Mouse (Mus musculus) testis, adult 2 months (tissue): Measurements from ENCODE around the gene Cbx4. TPM values are rescaled to one million over a fixed set of nuclear protein-coding genes. Genes with fewer than 3 reads are reported as not detected.

Source experiments
- H3K27ac ChIP-seq: fragments of 200-500 bp; 2 replicates; pipeline ENCODE4 v1.5.1; 2012; ENCODE audit warnings: low read depth, low read length; ENCODE audit not compliant: control insufficient read depth, insufficient read depth
- H3K27me3 ChIP-seq: fragments of 200-500 bp; 2 replicates; pipeline ENCODE4 v1.6.1; 2012; ENCODE audit warnings: mild to moderate bottlenecking, low read length, moderate library complexity; ENCODE audit not compliant: control insufficient read depth, insufficient read depth
- H3K36me3 ChIP-seq: fragments of 200-500 bp; 2 replicates; pipeline ENCODE4 v1.6.1; 2012; ENCODE audit warnings: mild to moderate bottlenecking, low read length; ENCODE audit not compliant: control insufficient read depth, insufficient read depth
- H3K4me1 ChIP-seq: fragments of 200-500 bp; 2 replicates; pipeline ENCODE4 v1.6.1; 2012; ENCODE audit warnings: low read length; ENCODE audit not compliant: control insufficient read depth, insufficient read depth
- H3K4me3 ChIP-seq: fragments of 200-500 bp; 2 replicates; pipeline ENCODE4 v1.5.1; 2012; ENCODE audit warnings: low read depth, mild to moderate bottlenecking, low read length, moderate library complexity, mixed read lengths; ENCODE audit not compliant: control insufficient read depth
- CTCF ChIP-seq: fragments of 200-500 bp; IDR thresholded peaks from 2 replicates; pipeline ENCODE4 v1.5.1; 2012; ENCODE audit warnings: low read depth, mild to moderate bottlenecking, inconsistent platforms, low read length, moderate library complexity; ENCODE audit not compliant: control insufficient read depth, insufficient read depth, insufficient replicate concordance
- POLR2A ChIP-seq: fragments of 200-500 bp; IDR thresholded peaks from 2 replicates; pipeline ENCODE4 v1.6.1; 2012; ENCODE audit warnings: low read depth, mild to moderate bottlenecking, inconsistent platforms, low read length, moderate library complexity; ENCODE audit not compliant: control insufficient read depth
- polyA plus RNA-seq: library from polyadenylated mRNA; depleted of rRNA; stranded (reverse); fragments of >200 nt; gene quantifications from 2 replicates; pipeline ENCODE4 v1.2.3, GENCODE M21; 2012

Cbx4 gene
- polyA plus RNA-seq, 1 experiment: 3.3 TPM

GRCm38 (mm10) chr11:119098202-119098601 is 12.2 kb upstream of the Cbx4 start:
- H3K27me3 ChIP-seq: no peaks in the 10 kb centered on the region
- TF ChIP-seq CTCF: no peak
- H3K4me1 ChIP-seq: peaks cover under 1% of the 10 kb centered on the region; the same call in 1 of the 2 replicates

GRCm38 (mm10) chr11:119095441-119095840 is 9.4 kb upstream of the Cbx4 start:
- Histone ChIP-seq H3K4me3 (no peak overlapping the region), H3K27me3 (no peaks in the 10 kb centered on the region; the same call in 1 of the 2 replicates), H3K4me1 (peaks cover 9% of the 10 kb centered on the region), H3K36me3 (no peaks in the 10 kb centered on the region), H3K27ac (no peak overlapping the region)
- TF ChIP-seq POLR2A (no peak), CTCF (no peak)

More at GRCm38 (mm10) chr11:119098202-119098601, 12.2 kb upstream of the Cbx4 start:
- H3K36me3 ChIP-seq: no peaks in the 10 kb centered on the region
- no peak overlapping the region for H3K27ac ChIP-seq
- no peak overlapping the region for H3K4me3 ChIP-seq

DNA sequence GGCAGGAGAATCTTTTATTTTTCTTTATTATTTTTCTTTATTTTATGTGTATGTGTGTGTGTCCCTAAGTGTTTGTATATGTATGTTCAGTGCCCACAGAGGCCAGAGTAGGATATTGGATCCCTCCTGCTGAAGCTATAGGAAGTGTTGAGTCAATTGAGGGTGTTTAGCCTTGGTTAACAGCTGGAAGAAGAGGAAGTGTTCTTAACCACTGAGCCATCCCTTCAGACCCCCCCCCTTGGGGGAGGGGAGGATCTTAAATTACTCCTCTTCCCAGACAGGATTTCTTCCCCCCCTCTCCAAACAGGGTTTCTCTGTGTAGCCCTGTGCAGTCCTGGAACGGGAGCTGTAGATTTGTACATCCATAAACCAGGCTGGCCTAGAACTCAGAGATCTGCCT is 7.3 kb upstream of the Cbx4 start:
- H3K4me1 ChIP-seq: peaks cover 29% of the 10 kb centered on the region
- H3K36me3 ChIP-seq: no peaks in the 10 kb centered on the region
- H3K4me3 ChIP-seq: no peak overlapping the region
- H3K27ac ChIP-seq: no peak overlapping the region
- TF ChIP-seq CTCF (no peak), POLR2A (no peak)
- peaks cover 2% of the 10 kb centered on the region; the same call in 1 of the 2 replicates for H3K27me3 ChIP-seq

DNA sequence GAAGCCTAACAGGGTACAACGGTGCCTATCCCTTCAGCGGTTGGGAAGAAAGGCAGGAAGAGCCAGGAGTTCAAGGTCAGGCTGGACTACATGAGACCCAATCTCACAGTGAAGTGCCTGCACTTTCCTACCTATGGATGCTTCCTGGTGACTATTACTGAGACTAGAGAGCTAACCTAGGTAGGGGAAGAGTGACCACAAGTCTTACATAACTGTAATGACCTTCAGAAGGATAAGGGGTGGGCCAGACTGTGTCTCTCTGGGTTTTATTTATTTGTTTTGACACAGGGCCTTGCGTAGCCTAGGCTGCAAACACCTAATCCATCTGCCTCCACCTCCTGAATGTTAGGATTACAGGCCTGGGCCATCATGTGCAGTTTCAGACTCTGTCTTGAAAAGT is 6.3 kb upstream of the Cbx4 start:
- Histone ChIP-seq H3K36me3 (no peaks in the 10 kb centered on the region), H3K4me1 (peaks cover 37% of the 10 kb centered on the region), H3K27ac (no peak overlapping the region), H3K27me3 (peaks cover 2% of the 10 kb centered on the region; the same call in 1 of the 2 replicates), H3K4me3 (no peak overlapping the region)
- TF ChIP-seq CTCF (no peak), POLR2A (no peak)

- H3K27ac ChIP-seq: no peak overlapping the region; the same call in 1 of the 2 replicates
- no peaks in the 10 kb centered on the region for H3K36me3 ChIP-seq
- TF ChIP-seq POLR2A (no peak), CTCF (peak; percentile 80; the same call in 1 of the 2 replicates)
- H3K4me1 ChIP-seq: peaks cover 41% of the 10 kb centered on the region
- peaks cover 2% of the 10 kb centered on the region; the same call in 1 of the 2 replicates for H3K27me3 ChIP-seq
- no peak overlapping the region for H3K4me3 ChIP-seq
Observed at GRCm38 (mm10) chr11:119091598-119091991, 5.6 kb upstream of the Cbx4 start.

DNA sequence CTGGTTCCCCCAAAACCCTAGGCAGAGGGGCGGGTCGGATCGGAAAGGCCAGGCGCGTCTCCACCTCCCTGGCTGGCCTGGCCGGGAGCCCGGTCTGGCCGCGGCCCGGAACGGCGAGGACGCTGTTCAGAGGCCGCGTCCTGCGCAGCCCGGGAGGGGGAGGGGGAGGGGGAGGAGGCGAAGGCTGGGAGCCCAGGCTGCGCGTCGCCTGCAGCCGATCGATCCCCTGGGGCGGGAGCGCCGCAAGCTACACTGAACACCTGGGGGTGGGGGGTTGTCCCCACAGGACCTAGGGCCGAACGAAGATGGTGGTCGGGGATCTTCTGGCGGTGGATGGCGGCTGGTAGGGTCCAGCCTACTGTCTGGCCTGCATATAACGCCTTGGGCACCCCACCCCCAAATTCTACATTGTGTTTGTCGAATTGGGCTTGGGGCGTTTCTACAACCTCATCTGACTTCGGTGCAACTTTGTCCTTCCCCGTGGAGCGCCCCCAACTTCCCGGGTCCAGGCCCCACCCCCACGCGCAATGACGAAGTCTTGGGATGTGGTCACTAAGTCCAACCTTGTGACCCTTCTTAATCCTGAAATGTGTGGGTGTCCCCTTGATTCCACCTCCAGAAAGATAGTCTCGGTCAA is 5.1 kb upstream of the Cbx4 start:
- Histone ChIP-seq H3K27me3 (peaks cover 2% of the 10 kb centered on the region; the same call in 1 of the 2 replicates), H3K27ac (peak overlapping the region; percentile 49; the same call in 1 of the 2 replicates), H3K4me3 (peak overlapping the region; percentile 76), H3K4me1 (peaks cover 44% of the 10 kb centered on the region), H3K36me3 (no peaks in the 10 kb centered on the region)
- no peak for TF ChIP-seq CTCF
- no peak for TF ChIP-seq POLR2A

GRCm38 (mm10) chr11:119090076-119090960 is 4.3 kb upstream of the Cbx4 start:
- peaks cover 44% of the 10 kb centered on the region for H3K4me1 ChIP-seq
- no peaks in the 10 kb centered on the region for H3K36me3 ChIP-seq
- H3K4me3 ChIP-seq: peak overlapping the region; percentile 76
- H3K27ac ChIP-seq: peak overlapping the region; percentile 49; the same call in 1 of the 2 replicates
- TF ChIP-seq CTCF (no peak), POLR2A (no peak)
- peaks cover 2% of the 10 kb centered on the region; the same call in 1 of the 2 replicates for H3K27me3 ChIP-seq
